Mouse (Mus musculus): ENCODE measurements around the gene Prrc2b. TPM values are rescaled to one million over a fixed set of nuclear protein-coding genes. Genes with fewer than 3 reads are reported as not detected.

Gene Prrc2b
- total RNA-seq, 2 experiments from 2014 or later: 148 to 158 TPM

- peak; percentile 62 to 81 for DNase-seq (ENCODE audit: low spot score in 2 of 2)
Measured at GRCm38 (mm10) chr2:32259657-32260417, 109.0 kb downstream of the Prrc2b start, which contains the start of gene Uck1. Gene Uck1 (minus strand): TSS chr2:32260159.

GRCm38 (mm10) chr2:32260635-32261034 lies 109.8 kb downstream of the Prrc2b start:
- no peak for DNase-seq (ENCODE audit: low spot score in 2 of 2)

DNA sequence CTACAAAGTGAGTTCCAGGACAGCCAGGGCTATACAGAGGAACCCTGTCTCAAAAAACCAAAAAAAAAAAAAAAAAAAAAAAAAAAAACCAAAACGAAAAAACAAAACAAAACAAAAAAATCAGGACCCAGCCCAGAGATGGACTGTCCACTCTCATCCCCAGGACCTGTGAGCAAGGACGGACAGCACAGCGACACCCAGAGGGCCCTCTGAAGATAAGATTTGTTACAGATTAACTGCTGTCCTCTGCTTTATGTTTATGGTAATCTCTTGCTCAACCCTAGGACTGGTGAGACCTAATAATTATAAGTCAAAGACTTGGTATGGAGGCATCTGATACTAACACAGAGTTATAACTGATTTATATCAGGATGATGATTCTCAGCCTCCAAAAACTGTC lies 124.9 kb downstream of the Prrc2b start:
- no peak for DNase-seq (ENCODE audit: low spot score in 2 of 2)

DNA sequence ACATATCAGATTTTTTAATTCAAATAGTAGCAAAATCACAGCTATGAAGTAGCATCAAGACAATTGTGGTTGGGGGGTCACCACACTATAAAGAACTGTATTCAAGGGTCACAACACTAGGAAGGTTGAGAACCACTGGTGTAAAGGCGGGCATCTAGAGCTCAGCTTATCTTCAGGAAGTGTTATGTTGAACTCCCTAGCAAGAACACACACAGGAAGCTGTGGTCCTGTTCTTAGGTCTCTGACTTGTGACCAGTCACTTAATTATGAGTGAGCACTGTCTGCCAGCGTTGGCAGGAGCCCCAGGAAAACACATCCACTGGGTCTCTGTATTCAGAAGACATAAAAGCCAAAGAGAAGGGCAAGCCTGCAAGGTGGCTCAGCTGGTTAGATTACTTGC lies 131.4 kb downstream of the Prrc2b start:
- DNase-seq (ENCODE audit: low spot score in 2 of 2): no peak

DNA sequence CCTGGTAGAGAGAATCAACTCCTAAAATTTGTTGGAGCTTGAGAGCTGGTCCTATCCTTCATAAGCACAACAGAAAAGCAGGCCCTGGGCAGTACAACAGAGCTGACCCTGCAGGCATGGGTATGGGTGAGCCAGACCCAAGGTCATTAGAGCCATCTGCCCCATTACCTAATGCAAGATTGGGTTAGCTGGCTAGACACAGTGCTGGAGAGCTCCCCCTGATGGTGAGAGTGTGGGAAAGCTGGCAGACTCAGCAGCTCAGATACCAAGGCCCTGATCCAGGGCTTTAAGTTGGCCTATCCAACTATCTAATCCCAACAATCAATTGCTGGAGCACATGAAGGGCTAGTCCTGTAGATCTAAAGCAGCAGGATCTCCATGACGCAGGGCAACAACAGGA lies 131.8 kb downstream of the Prrc2b start:
- DNase-seq (ENCODE audit: low spot score in 2 of 2): peak in 1 of 2 experiments; percentile 61

DNA sequence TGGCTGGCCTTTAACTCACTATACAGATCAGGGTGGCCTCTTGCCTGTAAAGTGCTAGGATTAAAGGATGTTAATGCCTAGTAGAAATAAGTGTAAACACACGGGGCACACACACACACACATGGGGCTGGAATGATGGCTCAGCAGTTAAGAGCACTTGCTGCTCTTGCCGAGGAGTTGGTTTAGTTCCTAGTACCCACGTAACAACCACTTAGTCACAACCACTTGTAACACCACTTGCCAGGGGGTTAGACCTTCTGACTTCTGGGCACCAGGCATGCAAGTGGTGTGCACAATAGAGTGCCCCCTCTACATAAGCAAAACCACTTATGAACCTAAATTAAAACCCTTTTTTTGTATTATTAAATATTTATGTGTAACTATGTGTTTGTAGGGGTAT lies 133.1 kb downstream of the Prrc2b start:
- DNase-seq (ENCODE audit: low spot score in 2 of 2): no peak

Small RNA genes within 50 kb of the gene (microRNA-seq; reads per million reads assigned to microRNA genes)
- not detected for gene Gm27805

Other genes starting within 250 kb of the Prrc2b start
- 10 to 100 TPM; 31.2 to 49.5 TPM for gene Aif1l, start 200.9 kb upstream of the Prrc2b start, total RNA-seq (2021)
- 10 to 100 TPM; 71.1 to 86.6 TPM for gene Nup214, start 176.6 kb upstream of the Prrc2b start, total RNA-seq (2021)
- gene Fam78a, start 66.2 kb upstream of the Prrc2b start, total RNA-seq (2021): 1 to 10 TPM; 2.4 TPM
- 1 to 10 TPM; 5.5 to 6.3 TPM for gene Plpp7, start 55.6 kb upstream of the Prrc2b start, total RNA-seq (2021)
- gene Pomt1, start 85.5 kb downstream of the Prrc2b start, total RNA-seq (2021): 10 to 100 TPM; 36.7 to 40.4 TPM
- gene Uck1, start 109.1 kb downstream of the Prrc2b start, total RNA-seq (2021): 10 to 100 TPM; 88.3 to 98.2 TPM
- gene Golga2, start 136.3 kb downstream of the Prrc2b start, total RNA-seq (2021): 10 to 100 TPM; 78.6 to 80.4 TPM
- gene Swi5, start 137.0 kb downstream of the Prrc2b start, total RNA-seq (2021): 100 to 1,000 TPM; 225 to 237 TPM
- 100 to 1,000 TPM in 1 of 2 experiments, 10 to 100 TPM in 1; 97.7 to 106 TPM for gene Ciz1, start 201.2 kb downstream of the Prrc2b start, total RNA-seq (2021)
- gene Dnm1, start 202.3 kb downstream of the Prrc2b start, total RNA-seq (2021): 10 to 100 TPM; 41.3 to 43.4 TPM
- gene 1110008P14Rik, start 230.9 kb downstream of the Prrc2b start, total RNA-seq (2021): 100 to 1,000 TPM in 1 of 2 experiments, 10 to 100 TPM in 1; 94.9 to 121 TPM
- 10 to 100 TPM; 11.5 to 33.6 TPM for gene Lcn2, start 237.2 kb downstream of the Prrc2b start, total RNA-seq (2021)
- 10 to 100 TPM; 49.2 to 60.7 TPM for gene Ptges2, start 244.8 kb downstream of the Prrc2b start, total RNA-seq (2021)